Mouse (Mus musculus) megakaryocyte, embryonic 14.5 days (primary cell): ENCODE data around the gene Serpina3c.

Source experiments
- FLI1 ChIP-seq: IDR thresholded peaks from 2 replicates; pipeline ENCODE4 v1.6.1; 2012; ENCODE audit warnings: low read length, inconsistent platforms, mixed read lengths
- GATA1 ChIP-seq: IDR thresholded peaks from 3 replicates; pipeline ENCODE4 v1.6.1; 2012; ENCODE audit warnings: mixed read lengths, low read length, inconsistent platforms, borderline replicate concordance

- TF ChIP-seq GATA1 (no peak), FLI1 (no peak)
Observed at GRCm38 (mm10) chr12:104123996-104124395, 29.7 kb downstream of the Serpina3c start.
